Mouse (Mus musculus) G1E (cell line): ENCODE results near the gene Icam4.

ENCODE experiments used
- CTCF ChIP-seq: IDR thresholded peaks from 2 replicates; pipeline ENCODE4 v1.5.1; 2012; ENCODE audit warnings: low read depth, low read length, inconsistent platforms, mixed read lengths
- GATA1 ChIP-seq: IDR thresholded peaks from 2 replicates; pipeline ENCODE4 v1.6.1; 2012; ENCODE audit warnings: borderline replicate concordance, low read length, inconsistent platforms, mixed read lengths
- GATA2 ChIP-seq: IDR thresholded peaks from 2 replicates; pipeline ENCODE4 v1.6.1; 2012; ENCODE audit warnings: low read depth, low read length, inconsistent platforms, borderline replicate concordance
- POLR2AphosphoS5 ChIP-seq: IDR thresholded peaks from 2 replicates; pipeline ENCODE4 v1.6.1; 2012; ENCODE audit warnings: low read depth, low read length, inconsistent platforms; ENCODE audit not compliant: insufficient replicate concordance
- TAL1 ChIP-seq: conservative IDR thresholded peaks from 2 replicates; pipeline ENCODE4 v1.6.1; 2012; ENCODE audit warnings: low read depth, low read length, inconsistent platforms, mixed read lengths

DNA sequence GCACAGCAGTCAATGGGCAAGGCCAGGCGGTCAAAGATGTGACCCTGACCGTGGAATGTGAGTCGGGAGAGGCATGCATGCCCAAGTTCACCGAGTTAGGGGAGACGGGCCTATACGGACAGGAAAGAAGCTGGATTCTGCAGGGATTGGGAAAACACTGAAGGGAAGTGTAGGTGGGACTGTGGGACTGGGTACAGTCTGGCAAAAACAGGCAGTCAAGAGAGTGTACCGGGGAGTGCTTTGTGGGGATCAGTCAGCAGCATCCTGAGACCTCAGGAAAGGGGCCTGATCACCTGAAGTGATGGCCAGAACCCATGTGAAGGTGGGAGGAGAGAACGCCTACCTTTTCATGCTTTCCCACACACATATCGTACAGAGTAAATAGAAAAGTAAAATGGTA lies 6.4 kb downstream of the Icam4 start:
- no peak for TF ChIP-seq CTCF
- no peak for TF ChIP-seq GATA1
- no peak for TF ChIP-seq GATA2
- no peak for TF ChIP-seq POLR2AphosphoS5
- no peak for TF ChIP-seq TAL1
